Mouse (Mus musculus): ENCODE results near the gene Afm.

Afm gene

DNA sequence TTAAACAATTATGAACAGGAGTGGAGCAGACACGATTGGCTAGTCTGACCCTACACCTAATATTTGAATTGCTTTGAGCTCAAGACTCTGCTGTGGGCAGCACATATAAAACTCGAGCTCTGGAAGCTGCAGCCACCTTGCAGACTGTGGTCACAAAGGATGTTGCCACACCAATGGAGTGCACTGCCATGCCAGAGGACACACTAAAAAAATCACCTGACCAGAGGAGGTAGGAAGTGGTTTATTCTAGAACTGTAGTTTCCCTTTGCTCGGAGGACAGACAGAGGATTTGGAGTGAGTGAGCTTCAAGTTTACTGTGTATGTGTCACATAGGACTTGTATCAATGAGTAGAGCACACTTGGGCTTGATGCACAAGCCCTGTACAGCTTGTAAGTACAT is 37.3 kb downstream of the Afm start:
- in situ Hi-C loops (cut with MboI) = no loop called here

DNA sequence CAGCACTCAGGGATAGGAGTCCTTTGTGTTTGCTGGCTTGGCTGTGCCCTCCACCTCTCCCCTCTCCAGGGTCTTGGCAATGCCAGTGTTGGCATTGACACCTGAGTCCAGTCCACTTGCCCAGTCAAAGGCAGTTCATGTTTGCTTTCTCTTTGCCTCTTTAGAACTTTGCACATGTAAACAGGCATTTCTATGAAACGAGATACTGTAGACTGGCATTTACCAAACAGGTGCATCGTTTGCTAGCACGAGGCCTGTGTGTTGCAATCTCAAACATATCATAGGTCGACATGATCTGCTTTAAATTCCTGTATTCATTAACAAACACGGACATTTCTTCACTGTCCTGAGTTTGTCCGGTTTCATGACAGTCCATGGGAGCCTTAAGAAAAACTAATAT is 42.0 kb downstream of the Afm start, which contains the start of gene 5830473C10Rik:
5830473C10Rik (plus strand) TSS at position 365 of the 400 bp plus-strand sequence.
- in situ Hi-C loops (cut with MboI) = no loop called here

- in situ Hi-C loops (cut with MboI) = no loop called here
Measured at GRCm38 (mm10) chr5:90561721-90562275, 43.1 kb downstream of the Afm start.

GRCm38 (mm10) chr5:90562880-90563279 is 44.1 kb downstream of the Afm start:
- in situ Hi-C loops (cut with MboI) = no loop called here

GRCm38 (mm10) chr5:90564161-90564560 is 45.4 kb downstream of the Afm start:
- in situ Hi-C loops (cut with MboI) = no loop called here

DNA sequence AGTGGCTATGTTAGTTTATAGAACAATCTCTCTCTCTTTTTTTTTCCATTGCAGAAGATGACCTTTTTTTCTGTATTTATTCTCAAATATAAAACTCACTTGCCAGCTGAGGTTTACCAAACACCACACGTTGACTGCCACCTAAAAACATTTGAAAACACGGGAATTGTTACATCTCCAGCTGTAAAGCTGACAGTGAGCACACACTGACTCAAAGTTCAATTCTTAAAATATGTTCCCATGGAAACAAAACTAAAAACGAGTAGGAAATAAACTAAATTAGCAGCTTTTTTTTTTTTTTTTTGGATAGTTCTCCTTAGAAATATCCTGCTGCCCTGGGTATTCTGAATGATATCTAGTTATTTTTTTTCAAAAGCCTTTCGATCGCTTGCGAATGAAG is 46.5 kb downstream of the Afm start:
- in situ Hi-C loops (cut with MboI) = no loop called here

GRCm38 (mm10) chr5:90567788-90568187 is 49.1 kb downstream of the Afm start:
- in situ Hi-C loops (cut with MboI) = no loop called here

DNA sequence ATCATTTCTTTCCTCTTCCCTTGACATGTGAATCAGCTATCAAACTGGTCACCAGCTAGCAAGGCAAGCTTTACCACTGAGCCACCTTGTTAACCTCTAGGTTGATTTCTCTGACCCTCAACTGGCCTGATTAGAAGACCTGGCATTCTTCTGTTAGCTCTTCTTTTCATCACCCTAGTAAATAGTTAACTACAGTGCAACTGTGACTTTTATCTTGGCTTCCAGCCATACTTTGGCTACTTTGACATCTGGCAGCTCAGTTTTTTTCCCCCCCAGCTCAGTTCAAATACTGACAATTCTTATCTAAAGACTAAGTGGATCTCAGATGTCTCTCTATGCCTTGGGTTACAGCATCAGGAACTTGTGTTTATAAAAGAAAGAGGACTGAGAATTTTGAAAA is 49.6 kb downstream of the Afm start:
- in situ Hi-C loops (cut with MboI) = no loop called here

DNA sequence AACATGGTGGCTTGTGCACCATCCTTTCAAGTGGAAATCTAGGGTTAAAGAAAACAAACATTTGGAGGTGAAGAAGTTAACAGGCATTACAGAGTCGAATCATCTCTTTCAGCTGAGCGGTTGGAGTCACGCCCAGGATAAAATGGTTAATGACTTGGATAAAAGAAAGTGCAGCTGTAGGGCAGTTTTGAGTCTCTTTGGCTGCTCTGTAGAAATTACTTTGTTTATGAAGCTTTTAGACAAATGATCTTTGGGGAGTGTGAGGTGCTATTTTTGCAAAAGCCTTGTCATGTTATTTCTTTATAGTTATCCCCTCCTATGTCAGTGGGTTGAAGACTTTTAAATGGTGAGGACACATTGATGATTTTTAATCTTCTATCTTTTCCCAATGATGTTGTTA is 52.5 kb downstream of the Afm start:
- in situ Hi-C loops (cut with MboI) = no loop called here

GRCm38 (mm10) chr5:90577751-90578150 is 59.0 kb downstream of the Afm start:
- in situ Hi-C loops (cut with MboI) = no loop called here

GRCm38 (mm10) chr5:90579556-90579955 is 60.8 kb downstream of the Afm start:
- in situ Hi-C loops (cut with MboI) = no loop called here

GRCm38 (mm10) chr5:90582179-90582578 is 63.4 kb downstream of the Afm start:
- in situ Hi-C loops (cut with MboI) = no loop called here

DNA sequence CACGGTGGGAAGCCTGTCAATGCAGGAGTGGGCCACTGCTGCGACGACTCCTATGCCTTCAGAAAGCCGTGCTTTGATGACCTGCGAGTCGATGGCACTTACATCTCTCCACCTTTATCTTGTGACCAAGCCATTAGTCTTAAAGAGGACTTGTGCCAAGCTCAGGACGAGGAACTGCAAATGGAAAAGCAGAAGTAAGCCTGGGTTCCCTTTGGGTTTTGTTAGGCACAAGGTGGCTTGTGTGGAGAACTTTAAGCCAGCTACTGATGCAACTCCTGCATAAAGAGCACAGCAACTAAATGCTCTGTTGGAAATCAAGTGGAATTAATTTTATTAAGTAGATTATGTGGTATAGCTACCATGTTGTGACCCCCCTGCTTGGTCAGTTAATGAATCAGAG is 66.1 kb downstream of the Afm start:
- in situ Hi-C loops (cut with MboI) = no loop called here

- in situ Hi-C loops (cut with MboI) = no loop called here
Measured at GRCm38 (mm10) chr5:90586511-90586910, 67.8 kb downstream of the Afm start.

- in situ Hi-C loops (cut with MboI) = no loop called here
Measured at GRCm38 (mm10) chr5:90588104-90588503, 69.4 kb downstream of the Afm start.

DNA sequence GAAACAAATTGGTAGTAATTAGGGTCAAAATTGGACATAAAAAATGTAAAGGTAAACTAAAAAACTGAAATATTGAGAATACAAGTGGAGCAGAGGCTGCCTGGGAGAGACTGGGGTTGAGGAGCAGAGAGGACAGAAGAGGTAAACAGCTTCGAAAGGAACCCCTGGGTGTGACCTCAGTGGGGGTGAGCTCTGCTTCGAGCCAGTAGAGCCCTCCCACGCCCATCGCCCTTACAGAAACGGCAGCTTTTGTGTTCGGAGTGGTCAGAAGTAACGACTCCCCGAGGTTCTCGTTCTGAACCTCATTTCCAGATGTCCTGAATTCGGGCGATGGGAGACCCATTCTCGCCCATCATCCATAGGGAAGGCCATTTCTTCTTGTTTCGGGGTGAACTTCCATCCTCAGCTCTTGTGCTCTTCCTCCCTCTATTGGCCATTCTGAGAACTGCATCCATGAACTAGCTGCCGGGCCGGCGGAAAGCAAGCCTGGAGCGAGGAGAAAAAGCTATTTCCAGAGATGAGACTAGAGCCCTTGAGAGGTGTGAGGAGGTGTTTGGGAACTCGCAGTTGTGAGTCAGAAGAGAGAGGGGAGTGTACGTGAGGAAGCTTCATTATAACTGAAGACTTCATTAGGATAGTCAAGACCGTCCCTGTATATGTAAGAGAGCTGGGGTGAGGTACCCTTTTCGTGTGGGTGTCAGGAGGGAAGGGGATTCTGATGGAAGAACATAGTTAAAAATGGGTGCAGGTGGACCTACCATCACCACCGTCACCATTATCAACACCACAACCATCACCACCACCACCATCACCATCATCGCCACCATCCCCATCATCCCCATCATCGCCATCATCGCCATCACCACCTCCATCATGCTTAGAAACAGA is 70.2 kb downstream of the Afm start:
- in situ Hi-C loops (cut with MboI) = no loop called here

DNA sequence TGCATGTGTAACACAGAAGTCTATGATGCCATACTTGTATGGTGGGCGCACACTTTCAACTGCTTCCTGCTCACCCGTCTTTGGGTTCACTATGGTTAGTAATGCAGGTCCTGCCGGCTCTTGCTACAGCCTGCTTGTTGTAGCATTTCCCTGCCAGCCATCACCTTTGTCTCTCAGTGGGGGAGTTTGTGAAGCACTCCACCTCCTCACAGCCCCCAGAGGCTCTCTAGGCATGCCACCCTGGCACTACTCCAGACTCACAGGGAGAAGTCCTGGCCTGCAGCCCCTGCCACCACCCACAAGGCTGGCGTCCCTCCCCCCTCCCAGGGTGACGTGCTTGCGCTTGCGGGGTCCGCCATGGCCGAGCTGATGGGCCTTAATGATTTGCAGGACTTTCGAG is 71.9 kb downstream of the Afm start:
- in situ Hi-C loops (cut with MboI) = no loop called here

GRCm38 (mm10) chr5:90591936-90592335 is 73.2 kb downstream of the Afm start:
- in situ Hi-C loops (cut with MboI) = no loop called here

GRCm38 (mm10) chr5:90594945-90595344 is 76.2 kb downstream of the Afm start:
- in situ Hi-C loops (cut with MboI) = no loop called here

- in situ Hi-C loops (cut with MboI) = no loop called here
Measured at GRCm38 (mm10) chr5:90596155-90596554, 77.4 kb downstream of the Afm start.

- in situ Hi-C loops (cut with MboI) = loop anchor here (5.0 to 25.0 kb wide), 2 partner anchors 51 to 389 kb away; partner anchors contain the start of gene Cox18
Measured at GRCm38 (mm10) chr5:90601469-90601868, 82.7 kb downstream of the Afm start.
